ENCODE assay signal across 12 mouse cellular contexts in genomic region chr1:168472545-168473254, GRCm38 (mm10). TPM values are rescaled to one million over a fixed set of nuclear protein-coding genes. Genes with fewer than 3 reads are reported as not detected.
DNase-seq lines count a peak whose midpoint lies in the region; ATAC-seq and TF ChIP-seq lines count a peak whose summit lies in the region.
"Had no signal": no experiment of that assay in that cellular context is flagged by ENCODE, and none has a peak within 500 bp of the region (broad histone marks: within the 10 kb centered on the region; RNA-seq: fewer than 3 reads in every experiment).

No protein-coding gene starts in this region.

- no peak for DNase-seq in hindbrain, embryonic 10.5 days (ENCODE audit: low spot score)
- no peak for DNase-seq in hindbrain, embryonic 14.5 days (ENCODE audit: low spot score)
- no peak for DNase-seq in midbrain, embryonic 10.5 days (ENCODE audit: low spot score)
- no peak for DNase-seq in midbrain, postnatal 0 days (ENCODE audit: low spot score)
- DNase-seq in testis, postnatal 14 days (ENCODE audit: low spot score): no peak
- DNase-seq: thymus, adult 2 months had no signal

- ATAC-seq in hindbrain, embryonic 14.5 days (ENCODE audit: low FRiP score): no peak
- ATAC-seq in midbrain, postnatal 0 days (ENCODE audit: low FRiP score): no peak
- no peak for ATAC-seq in forebrain, embryonic 16.5 days

- no peak overlapping the region for H3K4me2 ChIP-seq in hindbrain, embryonic 14.5 days (replicated peaks)
- H3K4me2 ChIP-seq in midbrain, postnatal 0 days (ENCODE audit: low read depth, low read length, poor library complexity, severe bottlenecking): no peak overlapping the region
- no peak overlapping the region for H3K4me2 ChIP-seq in forebrain, embryonic 16.5 days (ENCODE audit: low read length)
- H3K4me2 ChIP-seq: heart, embryonic 11.5 days; intestine, embryonic 15.5 days had no signal

- TF ChIP-seq CTCF in midbrain, postnatal 0 days (IDR thresholded peaks at IDR 0.05): no peak

- H3K27ac ChIP-seq in hindbrain, embryonic 10.5 days: peak overlapping the region; percentile 83; the same call in 1 of the 2 replicates
- no peak overlapping the region for H3K27ac ChIP-seq in hindbrain, embryonic 14.5 days
- H3K27ac ChIP-seq in midbrain, embryonic 10.5 days (replicated peaks): peak overlapping the region; percentile 49; the same call in 1 of the 2 replicates
- H3K27ac ChIP-seq in midbrain, postnatal 0 days (ENCODE audit: low read depth, low read length): no peak overlapping the region
- H3K27ac ChIP-seq in brown adipose tissue, adult 24 weeks (replicated peaks; ENCODE audit: low read depth, low read length): peak overlapping the region; percentile 64; the same call in 1 of the 2 replicates
- H3K27ac ChIP-seq in forebrain, embryonic 16.5 days (ENCODE audit: low read length): peak overlapping the region; percentile 10; the same call in 1 of the 2 replicates
- H3K27ac ChIP-seq: intestine, embryonic 15.5 days; limb, embryonic 10.5 days; liver, embryonic 14.5 days had no signal

- no peaks in the 10 kb centered on the region for H3K9me3 ChIP-seq in hindbrain, embryonic 10.5 days
- H3K9me3 ChIP-seq in hindbrain, embryonic 14.5 days (ENCODE audit: control insufficient read depth, low read length): no peaks in the 10 kb centered on the region
- H3K9me3 ChIP-seq in midbrain, embryonic 10.5 days (replicated peaks): no peaks in the 10 kb centered on the region
- no peaks in the 10 kb centered on the region for H3K9me3 ChIP-seq in midbrain, postnatal 0 days (ENCODE audit: low read length)
- H3K9me3 ChIP-seq in forebrain, embryonic 16.5 days (ENCODE audit: control insufficient read depth, low read length): no peaks in the 10 kb centered on the region
- H3K9me3 ChIP-seq: intestine, embryonic 15.5 days; limb, embryonic 10.5 days had no signal

- peaks cover 41% of the 10 kb centered on the region for H3K4me1 ChIP-seq in hindbrain, embryonic 10.5 days (replicated peaks)
- peaks cover 41% of the 10 kb centered on the region for H3K4me1 ChIP-seq in hindbrain, embryonic 14.5 days (replicated peaks; ENCODE audit: control insufficient read depth, insufficient read depth, low read length)
- H3K4me1 ChIP-seq in midbrain, embryonic 10.5 days: peaks cover 46% of the 10 kb centered on the region
- H3K4me1 ChIP-seq in midbrain, postnatal 0 days (ENCODE audit: insufficient read depth, low read length): peaks cover 7% of the 10 kb centered on the region; the same call in 1 of the 2 replicates
- H3K4me1 ChIP-seq in brown adipose tissue, adult 24 weeks (ENCODE audit: control insufficient read depth, insufficient read depth, insufficient read length, low read length): peaks cover 4% of the 10 kb centered on the region; the same call in 1 of the 2 replicates
- peaks cover 26% of the 10 kb centered on the region for H3K4me1 ChIP-seq in forebrain, embryonic 16.5 days (replicated peaks; ENCODE audit: control insufficient read depth, insufficient read depth, low read length)

- no peaks in the 10 kb centered on the region for H3K36me3 ChIP-seq in hindbrain, embryonic 10.5 days
- no peaks in the 10 kb centered on the region for H3K36me3 ChIP-seq in hindbrain, embryonic 14.5 days (replicated peaks; ENCODE audit: control insufficient read depth, insufficient read depth)
- no peaks in the 10 kb centered on the region for H3K36me3 ChIP-seq in midbrain, embryonic 10.5 days
- H3K36me3 ChIP-seq in midbrain, postnatal 0 days (ENCODE audit: insufficient read depth, low read length): no peaks in the 10 kb centered on the region
- no peaks in the 10 kb centered on the region for H3K36me3 ChIP-seq in forebrain, embryonic 16.5 days (ENCODE audit: control insufficient read depth, insufficient read depth)
- H3K36me3 ChIP-seq: intestine, embryonic 15.5 days; limb, embryonic 10.5 days had no signal

- no peak overlapping the region for H3K4me3 ChIP-seq in hindbrain, embryonic 10.5 days
- H3K4me3 ChIP-seq in hindbrain, embryonic 14.5 days (replicated peaks; ENCODE audit: low read length): no peak overlapping the region
- H3K4me3 ChIP-seq in midbrain, embryonic 10.5 days: no peak overlapping the region
- H3K4me3 ChIP-seq in midbrain, postnatal 0 days (ENCODE audit: low read depth, low read length): no peak overlapping the region
- H3K4me3 ChIP-seq in brown adipose tissue, adult 24 weeks (ENCODE audit: insufficient read depth, low read depth, low read length): no peak overlapping the region
- H3K4me3 ChIP-seq in forebrain, embryonic 16.5 days (replicated peaks; ENCODE audit: low read length): no peak overlapping the region
- H3K4me3 ChIP-seq: intestine, embryonic 15.5 days; limb, embryonic 10.5 days had no signal

- WGBS in hindbrain, embryonic 10.5 days: 71% methylated on average over 6 of the region's 6 CpGs
- WGBS in hindbrain, embryonic 14.5 days: 45% methylated on average over 6 of the region's 6 CpGs
- 73% methylated on average over 6 of the region's 6 CpGs for WGBS in midbrain, embryonic 10.5 days
- 45% methylated on average over 6 of the region's 6 CpGs for WGBS in midbrain, postnatal 0 days
- WGBS in forebrain, embryonic 16.5 days: 41% methylated on average over 6 of the region's 6 CpGs

- no peak overlapping the region for H3K9ac ChIP-seq in hindbrain, embryonic 14.5 days
- no peak overlapping the region for H3K9ac ChIP-seq in midbrain, postnatal 0 days (replicated peaks; ENCODE audit: low read length, poor library complexity, severe bottlenecking)
- H3K9ac ChIP-seq in forebrain, embryonic 16.5 days (replicated peaks; ENCODE audit: low read depth, low read length): no peak overlapping the region
- H3K9ac ChIP-seq: intestine, embryonic 15.5 days; liver, embryonic 14.5 days had no signal

- no peaks in the 10 kb centered on the region for H3K27me3 ChIP-seq in hindbrain, embryonic 10.5 days (ENCODE audit: insufficient read depth, poor library complexity, severe bottlenecking)
- no peaks in the 10 kb centered on the region for H3K27me3 ChIP-seq in hindbrain, embryonic 14.5 days (ENCODE audit: control insufficient read depth, insufficient read depth, low read length)
- no peaks in the 10 kb centered on the region for H3K27me3 ChIP-seq in midbrain, embryonic 10.5 days (ENCODE audit: low read depth, poor library complexity, severe bottlenecking)
- H3K27me3 ChIP-seq in midbrain, postnatal 0 days (ENCODE audit: insufficient read depth, low read length): no peaks in the 10 kb centered on the region
- H3K27me3 ChIP-seq in forebrain, embryonic 16.5 days (replicated peaks; ENCODE audit: control insufficient read depth, insufficient read depth, low read length): no peaks in the 10 kb centered on the region
- H3K27me3 ChIP-seq: intestine, embryonic 15.5 days had no signal

RNA-seq across cellular contexts. Expression of gene Pbx1, which starts 40.6 kb away (rescaled TPM):
- polyA plus RNA-seq in hindbrain, embryonic 10.5 days (2016; fragmentation: Nextera tagmentation; extraction: Ambion mirVana): 34.4 and 35.4 TPM in 2 replicates
- polyA plus RNA-seq in hindbrain, embryonic 14.5 days (2014; fragmentation: Nextera tagmentation; extraction: Ambion mirVana): 46.3 and 48.6 TPM in 2 replicates
- polyA plus RNA-seq in midbrain, embryonic 10.5 days (2016; fragmentation: Nextera tagmentation; extraction: Ambion mirVana): 34.9 and 42.3 TPM in 2 replicates
- 83.4 and 104 TPM in 2 replicates for total RNA-seq in midbrain, postnatal 0 days (2014; rRNA removed)
- 50.6 and 57.6 TPM in 2 replicates for polyA plus RNA-seq in midbrain, postnatal 0 days (2015; fragmentation: Nextera tagmentation; extraction: Ambion mirVana)
- polyA plus RNA-seq in brown adipose tissue, adult 24 weeks (2012; ENCODE audit: insufficient read depth, insufficient read length, missing spikeins): 10.7 and 15.1 TPM in 2 replicates
- polyA plus RNA-seq in forebrain, embryonic 16.5 days (2015; fragmentation: Nextera tagmentation; extraction: Ambion mirVana): 82.9 and 91.2 TPM in 2 replicates

Comparison
In these comparisons a context has a peak if more than half of its experiments do, and no peak if none do; other contexts are left out.
1. H3K27ac ChIP-seq: peak in hindbrain, embryonic 10.5 days (single experiment), midbrain, embryonic 10.5 days (single experiment), brown adipose tissue, adult 24 weeks (single experiment) and forebrain, embryonic 16.5 days (single experiment); none in hindbrain, embryonic 14.5 days (single experiment) and midbrain, postnatal 0 days (single experiment).